Mouse (Mus musculus): ENCODE measurements at regions not wholly inside any gene's neighbourhood (a gene's known extent, or its start where the extent isn't known, plus 50 kb on each side); places are given as distances from the start of the nearest gene placed in this dataset.

DNA sequence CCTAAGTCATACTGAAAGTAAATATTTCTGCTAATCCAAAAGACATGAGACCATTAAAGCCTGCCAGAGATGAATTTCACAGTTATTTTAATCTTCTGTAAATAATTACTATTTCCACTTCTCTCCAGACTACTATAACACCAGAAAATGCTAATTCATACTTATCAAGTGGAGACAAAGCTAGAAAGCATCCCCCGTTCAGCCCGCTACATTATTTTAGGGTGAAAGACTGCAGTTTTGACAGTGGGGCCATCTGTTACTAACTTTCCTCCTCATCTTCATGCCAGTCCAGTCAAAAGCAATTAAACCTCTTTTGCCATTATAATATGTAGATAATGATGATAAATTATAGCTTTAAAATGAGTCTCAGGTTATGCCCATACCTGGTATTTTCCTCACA is 276.3 kb downstream of the Nedd1 start:
- TF ChIP-seq CTCF (IDR thresholded peaks at IDR 0.05; ENCODE audit: control insufficient read depth, insufficient read depth, insufficient read length) (no peak), USF1 (IDR thresholded peaks at IDR 0.05; ENCODE audit: low read depth) (no peak)
